Mouse (Mus musculus) lung, embryonic 16.5 days (tissue): Measurements from ENCODE around the gene Ppp2r3c. TPM values are rescaled to one million over a fixed set of nuclear protein-coding genes. Genes with fewer than 3 reads are reported as not detected.
A peak's percentile ranks its signal among the peaks of the same experiment; 100 is the strongest.
"Not testable (repeated sequence)": the region's sequence is repeated elsewhere in the genome, so short reads cannot be mapped to it uniquely, and the experiment has no call there.

ENCODE experiments used
- ATAC-seq: fragments of 200-750 bp; cut with Nextera tagmentation; 2 replicates; pipeline ENCODE4 v1.8.0; 2017; ENCODE audit warnings: low read depth, mild to moderate bottlenecking, moderate library complexity
- H3K27ac ChIP-seq: fragments of 300-500 bp; sonication (generic); 2 replicates; pipeline ENCODE4 v1.5.1; 2014; ENCODE audit warnings: mild to moderate bottlenecking, control low read depth, low read length
- H3K27me3 ChIP-seq: fragments of 300-500 bp; sonication (generic); 2 replicates; pipeline ENCODE4 v1.6.1; 2014; ENCODE audit warnings: low read depth, low read length, mixed read lengths; ENCODE audit not compliant: control insufficient read depth, insufficient read depth
- H3K36me3 ChIP-seq: fragments of 300-500 bp; sonication (generic); 2 replicates; pipeline ENCODE4 v1.6.1; 2014; ENCODE audit warnings: low read length; ENCODE audit not compliant: control insufficient read depth, insufficient read depth
- H3K4me1 ChIP-seq: fragments of 300-500 bp; sonication (generic); replicated peaks from 2 replicates; pipeline ENCODE4 v1.6.1; 2014; ENCODE audit warnings: low read length, mixed read lengths; ENCODE audit not compliant: control insufficient read depth, insufficient read depth
- H3K4me2 ChIP-seq: fragments of 300-500 bp; sonication (generic); 2 replicates; pipeline ENCODE4 v1.6.1; 2014; ENCODE audit warnings: low read depth, low read length, control low read depth
- H3K4me3 ChIP-seq: fragments of 300-500 bp; sonication (generic); 2 replicates; pipeline ENCODE4 v1.5.1; 2014; ENCODE audit warnings: mild to moderate bottlenecking, low read length, control low read depth
- H3K9ac ChIP-seq: fragments of 300-500 bp; sonication (generic); 2 replicates; pipeline ENCODE4 v1.6.1; 2014; ENCODE audit warnings: low read length, control low read depth
- H3K9me3 ChIP-seq: fragments of 300-500 bp; sonication (generic); 2 replicates; pipeline ENCODE4 v1.6.1; 2016; ENCODE audit warnings: low read length; ENCODE audit not compliant: control insufficient read depth
- WGBS: fragments of 180-500 bp; shearing (Covaris S2); extraction: QIAGEN DNeasy Blood & Tissue Kit; methylation state at CpG from one replicate; pipeline ENCODE4 v1.1.7; 2014; 5-methylcytosine and 5-hydroxymethylcytosine counted together
- polyA plus RNA-seq: library from polyadenylated mRNA; unstranded; fragments of >200 nt; fragmentation: Nextera tagmentation; extraction: Ambion mirVana; gene quantifications from 2 replicates; pipeline ENCODE4 v1.2.1, GENCODE M21; 2015

Ppp2r3c gene
- polyA plus RNA-seq, 1 experiment from 2014 or later, result 11.6 TPM

GRCm38 (mm10) chr12:55229626-55230519 is 72.9 kb downstream of the Ppp2r3c start, which contains the start of gene Srp54c:
TSS of gene Srp54c (plus strand) at chr12:55230168.
- not testable (repeated sequence) for H3K27ac ChIP-seq, H3K27me3 ChIP-seq, H3K4me1 ChIP-seq, H3K36me3 ChIP-seq, H3K4me2 ChIP-seq, H3K9me3 ChIP-seq
- WGBS, result no CpG with 5 or more reads among the region's 57 CpGs
- H3K9ac ChIP-seq, result 0 out of 2 replicates have a peak within 1 kb of the TSS, but pooled peaks have one; percentile 47
- ATAC-seq, result peak; percentile 98
- peak within 1 kb of the TSS; percentile 39 for H3K4me3 ChIP-seq

Other genes with a start within 250 kb of the Ppp2r3c start
- 34.5 and 38.9 TPM in 2 replicates for gene 2700097O09Rik, start 222.9 kb downstream of the Ppp2r3c start, polyA plus RNA-seq
- 169 and 177 TPM in 2 replicates for gene Srp54a, start 222.7 kb downstream of the Ppp2r3c start, polyA plus RNA-seq
- gene Fam177a, start 178.5 kb downstream of the Ppp2r3c start, polyA plus RNA-seq, result 21.2 and 22.7 TPM in 2 replicates
- 52.7 and 54.6 TPM in 2 replicates for gene Srp54b, start 147.9 kb downstream of the Ppp2r3c start, polyA plus RNA-seq
- 5.1 and 8.8 TPM in 2 replicates for gene 1700047I17Rik2, start 103.4 kb downstream of the Ppp2r3c start, polyA plus RNA-seq
- gene Srp54c, start 72.8 kb downstream of the Ppp2r3c start, polyA plus RNA-seq, result 63.8 and 72.7 TPM in 2 replicates
- 13.2 and 16.6 TPM in 2 replicates for gene 1110008L16Rik, start 3.4 kb downstream of the Ppp2r3c start, polyA plus RNA-seq
- gene Psma6, start 81.2 kb upstream of the Ppp2r3c start, polyA plus RNA-seq, result 389 and 394 TPM in 2 replicates
- gene Nfkbia, start 189.6 kb upstream of the Ppp2r3c start, polyA plus RNA-seq, result 130 and 136 TPM in 2 replicates